Mouse (Mus musculus) C2C12 (cell line): ENCODE measurements at regions not wholly inside any gene's neighbourhood (a gene's known extent, or its start where the extent isn't known, plus 50 kb on each side); places are given as distances from the start of the nearest gene placed in this dataset.

Experiments used
- H3K27me3 ChIP-seq: one replicate; pipeline ENCODE4 v1.6.1; 2011; ENCODE audit not compliant: control insufficient read depth, insufficient read depth, insufficient read length
- H3K36me3 ChIP-seq: one replicate; pipeline ENCODE4 v1.6.1; 2011; ENCODE audit not compliant: control insufficient read depth, insufficient read depth
- H3K4me3 ChIP-seq: one replicate; pipeline ENCODE4 v1.5.1; 2011; ENCODE audit warnings: mild to moderate bottlenecking, control low read depth; ENCODE audit not compliant: poor library complexity, insufficient read depth, severe bottlenecking
- H3K79me2 ChIP-seq: one replicate; pipeline ENCODE4 v1.6.1; 2011; ENCODE audit not compliant: control insufficient read depth, insufficient read depth
- H3K79me3 ChIP-seq: one replicate; pipeline ENCODE4 v1.6.1; 2011; ENCODE audit warnings: low read depth, control low read depth
- H3ac ChIP-seq: one replicate; pipeline ENCODE3; 2011; ENCODE audit warnings: low read depth; ENCODE audit not compliant: control insufficient read depth, insufficient read length
- CEBPB ChIP-seq: IDR thresholded peaks from one replicate; pipeline ENCODE4 v1.6.1; 2011; ENCODE audit warnings: low read depth, mild to moderate bottlenecking, control low read depth, moderate library complexity
- CTCF ChIP-seq: IDR thresholded peaks from one replicate; pipeline ENCODE4 v1.5.1; 2011; ENCODE audit not compliant: control insufficient read depth, insufficient read depth, insufficient read length
- FOSL1 ChIP-seq: IDR thresholded peaks from one replicate; pipeline ENCODE4 v1.8.0; 2011; ENCODE audit warnings: mild to moderate bottlenecking, low read length; ENCODE audit not compliant: poor library complexity, insufficient read depth, severe bottlenecking
- MAX ChIP-seq: IDR thresholded peaks from one replicate; pipeline ENCODE4 v1.6.1; 2011; ENCODE audit warnings: mild to moderate bottlenecking, control low read depth
- MYOD1 ChIP-seq: IDR thresholded peaks from one replicate; pipeline ENCODE4 v1.6.1; 2011; ENCODE audit warnings: low read depth; ENCODE audit not compliant: control insufficient read depth, insufficient read length
- MYOG ChIP-seq: IDR thresholded peaks from one replicate; pipeline ENCODE4 v1.6.1; 2011; ENCODE audit not compliant: control insufficient read depth, insufficient read length; ENCODE audit errors: extremely low read depth
- USF1 ChIP-seq: IDR thresholded peaks from one replicate; pipeline ENCODE4 v1.6.1; 2011; ENCODE audit warnings: low read depth, mild to moderate bottlenecking, control low read depth, moderate library complexity

DNA sequence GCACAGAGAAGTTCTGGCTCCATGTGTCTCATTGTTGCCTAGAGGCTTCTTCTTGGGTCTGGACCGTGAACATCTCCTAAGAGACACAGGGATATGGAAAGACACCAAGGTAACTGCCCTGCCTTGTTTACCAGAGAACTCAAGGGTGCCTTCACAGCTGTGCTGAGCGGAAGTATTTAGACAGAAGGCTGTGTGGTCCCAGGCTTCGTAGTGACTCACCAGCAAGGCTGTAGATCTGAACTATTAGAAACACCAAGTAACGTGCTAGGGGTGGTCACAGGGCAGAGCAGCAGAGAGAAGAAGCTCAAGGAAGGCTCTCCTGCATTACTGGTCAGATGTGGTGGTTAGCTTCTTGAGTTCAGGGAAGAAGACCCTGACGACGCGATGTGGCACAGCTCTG is 51.6 kb upstream of the Lpp start:
- Histone ChIP-seq H3K36me3 (no peaks in the 10 kb centered on the region), H3K4me3 (no peak overlapping the region), H3K79me3 (no peaks in the 10 kb centered on the region), H3K79me2 (no peaks in the 10 kb centered on the region), H3ac (no peak overlapping the region), H3K27me3 (no peaks in the 10 kb centered on the region)
- TF ChIP-seq MAX (no peak), MYOD1 (no peak), USF1 (no peak), CEBPB (no peak), MYOG (no peak), CTCF (no peak), FOSL1 (no peak)

DNA sequence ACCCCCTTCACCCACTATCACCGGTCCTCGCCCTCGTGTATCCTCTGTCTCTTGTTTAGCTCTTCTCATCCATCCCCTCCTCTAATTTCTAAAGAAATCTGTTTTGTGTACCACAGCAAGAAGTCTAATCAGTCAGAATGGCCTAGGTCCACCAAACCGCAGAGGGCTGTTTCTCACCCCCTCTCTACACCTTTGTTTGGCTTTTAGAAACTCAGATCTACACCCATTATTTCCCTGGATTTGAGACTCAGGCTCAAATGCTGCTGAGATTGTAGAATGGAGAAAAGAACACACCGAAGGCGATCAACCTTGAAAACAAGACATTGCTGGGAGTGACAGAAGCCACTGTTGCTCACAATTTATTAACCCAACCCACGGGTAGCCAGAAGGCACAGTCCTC is 52.7 kb upstream of the Lpp start:
- TF ChIP-seq MYOG (no peak), USF1 (no peak), CEBPB (no peak), MAX (no peak), MYOD1 (no peak), FOSL1 (no peak), CTCF (no peak)
- Histone ChIP-seq H3K79me2 (no peaks in the 10 kb centered on the region), H3ac (no peak overlapping the region), H3K4me3 (no peak overlapping the region), H3K27me3 (no peaks in the 10 kb centered on the region), H3K79me3 (no peaks in the 10 kb centered on the region), H3K36me3 (no peaks in the 10 kb centered on the region)

DNA sequence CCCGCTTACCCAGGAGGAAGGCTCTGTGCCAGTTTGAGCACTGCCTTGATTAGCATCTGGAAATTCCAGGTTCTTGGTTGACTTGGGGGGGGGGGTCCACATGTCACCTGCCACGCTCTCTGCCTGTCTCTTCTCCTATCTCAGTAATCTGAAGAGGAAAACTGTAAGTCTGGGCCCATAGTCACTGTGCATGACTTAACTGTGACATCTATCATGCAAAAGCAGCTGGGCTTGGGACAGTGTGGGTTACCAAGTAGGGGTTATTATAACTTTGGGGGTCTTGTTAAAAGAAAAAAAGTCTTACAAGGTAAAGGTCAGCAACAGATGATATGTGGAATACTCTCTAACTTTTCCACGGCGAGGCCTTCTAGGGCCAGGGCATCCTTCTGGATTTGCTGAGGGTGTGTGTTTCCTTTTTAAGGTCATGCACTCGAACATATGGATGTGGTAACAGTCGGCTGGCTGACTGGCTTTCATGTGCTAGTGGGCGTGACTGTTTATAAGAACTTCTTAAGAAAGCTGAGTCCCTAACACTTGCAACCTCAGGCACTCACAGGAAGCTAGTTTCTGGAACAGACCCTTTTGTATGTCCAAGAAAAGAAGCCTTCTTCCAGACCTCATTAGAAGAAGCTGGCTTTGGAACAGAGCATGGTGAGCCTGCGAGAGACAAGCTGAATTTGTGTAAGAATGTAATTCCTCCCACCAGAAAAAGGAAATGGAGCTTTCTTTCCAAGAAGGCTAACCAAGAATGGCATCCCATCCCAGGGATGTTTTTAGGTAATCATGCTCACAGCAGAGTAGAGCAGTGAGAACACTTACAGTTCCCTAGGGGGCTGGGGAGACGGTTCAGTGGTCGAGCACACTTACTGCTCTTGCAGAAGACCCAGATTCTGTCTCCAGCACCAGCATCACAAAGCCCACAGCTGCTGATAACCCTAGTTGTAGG is 53.7 kb upstream of the Lpp start:
- no peaks in the 10 kb centered on the region for H3K79me3 ChIP-seq
- no peaks in the 10 kb centered on the region for H3K36me3 ChIP-seq
- no peak overlapping the region for H3ac ChIP-seq
- TF ChIP-seq CEBPB = no peak
- no peak overlapping the region for H3K4me3 ChIP-seq
- no peaks in the 10 kb centered on the region for H3K27me3 ChIP-seq
- H3K79me2 ChIP-seq = no peaks in the 10 kb centered on the region

DNA sequence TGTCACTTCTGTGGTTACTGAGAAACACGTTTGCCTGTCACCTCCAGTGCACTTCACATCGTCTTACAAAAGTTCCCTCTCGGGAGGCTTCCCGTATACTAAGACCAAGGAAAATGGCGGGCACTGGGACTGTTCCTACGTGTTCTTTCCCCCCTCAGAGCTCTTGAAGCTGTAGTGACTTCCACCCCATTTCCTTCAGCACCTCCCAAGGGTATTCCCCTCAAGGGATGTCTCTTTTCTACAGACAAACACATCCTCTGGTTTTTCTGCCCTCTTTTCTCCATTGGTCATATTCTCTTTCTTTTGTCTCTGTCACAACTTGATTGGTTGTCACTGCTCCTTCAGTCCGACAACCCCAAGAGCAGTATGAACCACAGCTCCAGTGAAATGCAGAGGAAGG is 54.9 kb upstream of the Lpp start:
- H3K79me2 ChIP-seq = no peaks in the 10 kb centered on the region
- TF ChIP-seq MAX (no peak), MYOD1 (no peak), USF1 (no peak), CTCF (no peak), MYOG (no peak), FOSL1 (no peak), CEBPB (no peak)
- H3K36me3 ChIP-seq = no peaks in the 10 kb centered on the region
- H3K4me3 ChIP-seq = no peak overlapping the region
- no peaks in the 10 kb centered on the region for H3K79me3 ChIP-seq
- H3K27me3 ChIP-seq = no peaks in the 10 kb centered on the region
- H3ac ChIP-seq = no peak overlapping the region

DNA sequence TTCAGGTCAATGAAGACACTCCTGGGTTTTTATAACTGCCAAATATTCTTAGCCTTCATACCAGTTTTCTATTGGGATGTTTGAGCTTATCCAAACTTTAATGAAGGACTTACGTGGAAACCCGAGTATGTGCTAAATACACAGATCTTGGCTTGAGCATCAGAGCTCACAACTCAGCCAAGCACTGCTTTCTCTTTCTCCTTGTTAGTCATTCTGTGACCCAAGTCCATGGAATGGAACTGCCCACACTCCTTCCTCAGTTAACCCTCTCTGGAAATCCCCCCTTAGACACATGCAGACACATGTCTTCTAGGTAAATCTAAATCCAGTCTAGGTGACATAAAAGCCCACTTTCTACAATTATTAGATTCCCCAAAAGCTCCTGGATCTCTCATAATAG is 58.9 kb upstream of the Lpp start:
- no peak overlapping the region for H3K4me3 ChIP-seq
- H3K79me2 ChIP-seq = no peaks in the 10 kb centered on the region
- H3K79me3 ChIP-seq = no peaks in the 10 kb centered on the region
- H3K36me3 ChIP-seq = no peaks in the 10 kb centered on the region
- TF ChIP-seq FOSL1 (no peak), MAX (no peak), MYOD1 (no peak), CTCF (no peak), USF1 (no peak), MYOG (no peak), CEBPB (no peak)
- no peak overlapping the region for H3ac ChIP-seq
- no peaks in the 10 kb centered on the region for H3K27me3 ChIP-seq

DNA sequence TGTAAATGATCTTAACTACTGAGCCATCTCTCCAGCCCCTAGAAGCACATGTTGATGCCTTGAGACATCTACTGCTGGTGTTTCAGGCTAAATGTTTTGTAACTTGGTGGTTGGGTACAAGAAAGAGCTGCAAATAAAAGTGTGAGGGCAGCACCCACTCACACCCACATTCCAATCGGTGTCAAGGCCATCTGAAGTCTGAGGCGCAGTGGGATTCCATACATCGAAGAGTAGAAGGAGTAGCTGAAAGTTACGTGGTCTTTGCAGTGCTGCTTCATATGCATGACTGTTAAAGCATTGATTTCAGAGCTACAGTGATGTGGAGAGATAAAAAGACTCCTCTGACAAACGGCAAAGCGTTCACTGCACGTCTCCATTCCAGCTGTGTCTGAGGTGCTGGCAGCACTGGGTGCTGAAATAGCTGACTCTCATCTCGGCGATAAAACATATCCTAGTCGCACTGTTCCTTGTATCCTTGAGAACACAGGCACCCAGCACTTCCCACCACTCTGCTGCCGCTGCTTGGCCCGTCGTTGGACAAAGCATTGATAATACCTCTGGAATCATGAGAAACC is 61.8 kb upstream of the Lpp start:
- no peak overlapping the region for H3ac ChIP-seq
- H3K27me3 ChIP-seq = no peaks in the 10 kb centered on the region
- no peaks in the 10 kb centered on the region for H3K36me3 ChIP-seq
- no peaks in the 10 kb centered on the region for H3K79me3 ChIP-seq
- TF ChIP-seq CEBPB = no peak
- no peaks in the 10 kb centered on the region for H3K79me2 ChIP-seq
- no peak overlapping the region for H3K4me3 ChIP-seq
